Mouse (Mus musculus) granulocyte monocyte progenitor cell, adult 5-6 weeks (primary cell): Measurements from ENCODE around the gene Irak2. TPM values are rescaled to one million over a fixed set of nuclear protein-coding genes. Genes with fewer than 3 reads are reported as not detected.
"Not testable (repeated sequence)": the region's sequence is repeated elsewhere in the genome, so short reads cannot be mapped to it uniquely, and the experiment has no call there.

Source experiments
- ATAC-seq: replicated peaks from 2 replicates; pipeline ENCODE4 v1.8.0; 2016; ENCODE audit warnings: mild to moderate bottlenecking, moderate TSS enrichment, inconsistent platforms; ENCODE audit not compliant: poor library complexity, severe bottlenecking
- total RNA-seq, 2 experiments: library from RNA; stranded (forward) in 1 of 2; stranded (reverse) in 1 of 2; fragments of 200-712, 200-1000 nt in 1 of 2; fragments of >200 nt in 1 of 2; fragmentation: Nextera tagmentation in 1 of 2; gene quantifications; 2 replicates each; pipeline ENCODE4 v1.2.3; 2014 to 2017

Gene Irak2
- total RNA-seq, 2 experiments from 2014 or later = 6.4 to 6.7 TPM

- ATAC-seq = peak; percentile 64
These were observed 24.9 kb downstream of the Irak2 start for GRCm38 (mm10) chr6:113662964-113663700.

DNA sequence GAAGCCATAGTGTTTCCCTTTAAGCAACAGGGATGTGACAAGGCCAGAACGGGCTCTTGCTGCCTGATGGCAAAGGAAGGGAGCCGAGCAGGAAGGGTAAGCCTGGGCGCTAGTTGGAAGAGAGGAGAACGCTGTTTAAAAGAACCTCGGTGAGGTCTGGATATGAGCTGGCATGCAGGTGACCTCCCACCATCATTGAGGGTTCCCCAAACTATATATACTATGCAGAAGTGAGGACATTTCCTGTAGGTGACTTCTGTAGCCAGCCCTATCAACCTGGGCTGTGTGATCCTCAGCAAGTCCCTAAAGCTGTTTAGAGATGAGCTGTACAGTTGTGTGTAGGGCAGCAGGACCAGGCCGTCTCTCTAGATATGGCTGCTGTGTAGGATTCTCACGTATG lies 26.0 kb downstream of the Irak2 start:
- no peak for ATAC-seq

DNA sequence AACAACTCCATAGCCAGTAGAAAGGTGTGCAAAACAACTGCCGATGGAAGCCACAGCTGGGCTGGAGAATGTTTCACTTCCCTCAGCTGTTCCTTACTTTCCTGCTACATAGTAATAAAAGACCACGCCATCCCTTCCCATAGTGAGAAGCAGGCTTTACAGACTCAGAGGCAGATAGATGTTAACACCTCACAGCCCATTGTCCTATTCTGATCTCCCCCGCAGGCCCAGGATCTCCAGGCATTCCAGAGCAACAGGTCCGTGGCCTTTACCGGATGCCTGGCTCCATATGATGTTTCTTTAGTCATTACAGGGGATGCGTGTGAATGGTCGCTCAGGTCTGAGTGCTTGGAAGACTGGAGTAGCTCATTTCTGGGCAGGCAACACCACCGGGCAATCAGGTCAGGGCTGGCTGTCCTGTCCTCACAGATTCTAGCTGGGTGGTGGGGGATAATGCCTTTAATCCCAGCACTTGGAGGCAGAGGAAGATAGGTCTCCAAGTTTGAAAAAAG lies 29.4 kb downstream of the Irak2 start:
- no peak for ATAC-seq

DNA sequence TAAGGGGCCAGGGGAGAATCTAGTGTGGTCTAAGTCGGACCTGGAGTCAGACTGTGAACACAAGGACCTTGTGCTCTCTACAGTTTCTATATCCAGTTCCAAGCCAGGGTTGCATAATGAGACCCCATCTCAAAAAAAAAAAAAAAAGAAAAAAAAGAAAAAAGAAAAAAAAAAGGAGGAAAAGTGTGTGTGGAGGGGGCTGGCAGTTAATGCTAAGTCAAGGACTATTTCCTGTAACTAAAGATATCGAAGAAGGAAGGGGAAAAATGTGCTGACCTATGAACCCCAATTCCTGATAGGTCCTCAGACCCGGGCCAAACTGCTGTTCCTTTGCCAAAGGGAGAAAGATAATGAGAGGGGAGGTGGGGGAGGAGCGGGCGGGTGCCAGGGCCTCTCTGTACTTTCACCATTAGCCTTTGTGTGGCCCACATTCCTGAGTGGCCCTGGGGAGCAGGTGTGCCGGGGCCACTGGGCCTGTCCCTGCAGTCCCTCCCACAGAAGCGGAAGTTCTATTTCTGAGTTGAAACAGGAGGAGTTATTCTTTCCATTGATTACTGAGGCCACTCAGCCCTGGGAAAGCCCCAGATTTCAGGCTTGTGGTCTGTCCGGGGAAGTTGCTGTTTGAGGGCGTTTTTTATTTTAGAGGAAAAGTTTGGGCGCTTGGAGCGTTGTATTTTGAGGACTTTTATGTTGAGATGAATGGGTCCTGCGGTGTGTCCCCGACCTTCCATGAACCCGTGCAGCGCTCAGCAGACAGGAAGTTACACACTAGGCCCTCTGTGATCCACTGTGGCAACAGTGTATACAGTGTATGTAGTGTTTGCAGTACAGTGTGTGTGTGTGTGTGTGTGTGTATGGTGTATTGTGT lies 30.3 kb downstream of the Irak2 start:
- peak; percentile 85 for ATAC-seq

DNA sequence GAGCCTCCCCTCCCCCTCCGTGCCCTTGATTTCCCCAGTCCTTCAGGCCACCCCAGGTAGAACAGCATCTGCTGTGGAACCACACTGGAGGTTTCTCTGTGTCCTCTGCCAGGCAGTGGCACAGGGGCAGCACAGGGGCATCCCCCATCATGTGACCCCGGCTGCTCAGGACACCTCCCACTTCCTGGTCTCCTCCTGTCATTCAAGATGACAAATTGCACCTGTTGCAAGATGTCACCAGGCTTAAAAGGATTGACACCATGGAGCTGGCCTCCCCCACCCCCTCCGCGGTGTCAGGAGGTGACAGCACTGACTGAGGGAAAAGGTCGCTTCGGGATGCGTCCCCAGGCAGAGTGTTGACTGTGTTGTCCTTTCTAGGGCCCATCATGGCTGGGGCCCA lies 31.6 kb downstream of the Irak2 start:
- ATAC-seq = peak; percentile 14; the same call in 1 of the 2 replicates

GRCm38 (mm10) chr6:113672029-113672428 lies 33.8 kb downstream of the Irak2 start:
- not testable (repeated sequence) for ATAC-seq

- ATAC-seq = no peak
These were observed 34.7 kb downstream of the Irak2 start for GRCm38 (mm10) chr6:113672989-113673388.

- no peak for ATAC-seq
These were observed 37.0 kb downstream of the Irak2 start for GRCm38 (mm10) chr6:113675234-113675633.

GRCm38 (mm10) chr6:113675991-113676390 lies 37.7 kb downstream of the Irak2 start:
- ATAC-seq = no peak

GRCm38 (mm10) chr6:113677070-113677734 lies 38.9 kb downstream of the Irak2 start:
- ATAC-seq = peak; percentile 78

GRCm38 (mm10) chr6:113678246-113679012 lies 40.2 kb downstream of the Irak2 start:
- no peak for ATAC-seq

DNA sequence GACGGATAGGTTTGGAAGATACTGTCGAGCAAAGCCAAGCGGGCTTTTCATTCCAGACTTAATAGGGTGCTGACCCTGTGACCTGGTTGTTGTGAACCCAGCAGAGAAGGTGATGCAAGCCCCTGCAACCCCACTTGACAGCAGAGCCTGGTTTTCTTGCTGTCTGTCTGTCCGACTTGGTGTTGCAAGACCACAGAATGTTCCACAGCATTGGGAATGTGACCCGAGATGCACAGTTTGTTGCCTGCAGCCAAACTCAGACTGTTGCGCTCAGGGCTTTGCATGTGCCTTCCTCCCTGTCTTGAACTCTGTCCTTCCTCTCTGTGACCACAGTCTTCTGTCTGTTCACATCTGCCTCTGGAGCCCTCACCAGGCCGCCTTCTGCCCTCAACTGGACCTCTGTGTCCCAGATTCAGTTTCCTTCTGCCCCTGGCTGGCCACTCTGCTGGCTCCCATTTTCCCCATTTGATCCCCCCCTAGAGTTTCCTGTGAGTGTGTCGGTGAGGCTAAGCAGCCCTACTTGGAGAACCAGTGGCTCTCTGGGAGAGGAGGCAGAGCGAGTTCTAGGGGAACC lies 41.8 kb downstream of the Irak2 start:
- ATAC-seq = peak; percentile 51

- ATAC-seq = peak; percentile 77
These were observed 43.0 kb downstream of the Irak2 start for GRCm38 (mm10) chr6:113681271-113681670.

- ATAC-seq = no peak
These were observed 45.0 kb downstream of the Irak2 start for GRCm38 (mm10) chr6:113683081-113683825.

GRCm38 (mm10) chr6:113686551-113687125 lies 48.4 kb downstream of the Irak2 start:
- no peak for ATAC-seq

DNA sequence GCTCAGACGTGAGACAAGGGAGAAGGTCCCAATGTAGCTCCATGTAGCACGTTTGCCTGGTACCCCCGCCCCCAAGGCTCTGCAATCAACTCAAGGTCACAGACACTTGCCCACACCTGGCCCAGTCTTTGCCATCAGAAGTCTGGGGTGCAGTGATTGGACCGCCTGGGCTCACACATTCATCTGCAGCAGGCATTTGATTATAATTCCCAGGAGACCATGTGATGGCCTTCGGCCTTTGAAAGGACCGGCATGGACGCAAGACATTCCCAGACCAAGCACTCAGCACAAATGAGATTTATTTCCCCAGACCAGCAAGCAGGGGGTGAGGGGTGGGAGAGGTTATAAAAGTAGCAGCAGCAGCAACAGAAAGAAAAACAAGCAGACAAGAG lies 51.7 kb downstream of the Irak2 start:
- no peak for ATAC-seq

GRCm38 (mm10) chr6:113690400-113691083 lies 52.3 kb downstream of the Irak2 start:
- ATAC-seq = peak; percentile 6

- ATAC-seq = peak; percentile 70
These were observed 52.8 kb downstream of the Irak2 start for GRCm38 (mm10) chr6:113691084-113691462.
